Mouse (Mus musculus) ES-E14 (cell line): ENCODE results near the gene Tnrc18.

Experiments used
- CHD2 ChIP-seq: IDR thresholded peaks from 2 replicates; pipeline ENCODE4 v1.6.1; 2014; ENCODE audit warnings: mild to moderate bottlenecking, low read depth, low read length, inconsistent platforms
- ZC3H11A ChIP-seq: IDR thresholded peaks from 2 replicates; pipeline ENCODE4 v1.6.1; 2012; ENCODE audit warnings: low read depth, mild to moderate bottlenecking, inconsistent platforms, low read length, borderline replicate concordance
- ZNF384 ChIP-seq: IDR thresholded peaks from 2 replicates; pipeline ENCODE4 v1.6.1; 2012; ENCODE audit warnings: low read depth, low read length, inconsistent platforms

DNA sequence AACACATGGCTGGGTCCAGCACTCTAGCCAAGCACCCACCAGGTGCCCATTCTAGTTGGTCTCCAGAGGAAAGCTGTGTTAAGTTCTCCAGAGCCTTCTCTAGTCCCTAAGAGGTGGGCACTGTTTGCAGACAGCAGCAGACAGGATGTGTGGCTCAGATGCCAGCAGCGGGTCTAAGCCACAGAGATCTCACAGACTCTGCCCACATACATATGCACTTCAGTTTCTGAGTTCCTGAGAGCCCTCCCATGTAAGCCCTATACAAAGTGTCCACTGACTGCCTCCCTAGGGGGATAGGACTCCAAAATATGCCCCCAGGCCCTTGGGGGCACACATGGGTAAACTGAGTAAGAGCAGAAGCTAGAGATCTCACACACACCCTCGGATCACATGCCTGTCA lies 23.3 kb downstream of the Tnrc18 start:
- TF ChIP-seq ZC3H11A (no peak), CHD2 (no peak), ZNF384 (no peak)
